Mouse (Mus musculus): ENCODE measurements at regions not wholly inside any gene's neighbourhood (a gene's known extent, or its start where the extent isn't known, plus 50 kb on each side); places are given as distances from the start of the nearest gene placed in this dataset.

GRCm38 (mm10) chr7:64013023-64013547 is 74.4 kb upstream of the Klf13 start:
- TF ChIP-seq CTCF (IDR thresholded peaks at IDR 0.05; ENCODE audit: borderline replicate concordance, control insufficient read depth, extremely low read depth, insufficient read depth, low read length, poor library complexity) = no peak
- no peak for TF ChIP-seq POLR2A (IDR thresholded peaks at IDR 0.05; ENCODE audit: control insufficient read depth, extremely low read depth, insufficient read depth, low read length, poor library complexity)
